Mouse (Mus musculus) bone marrow macrophage, adult 2 months (primary cell): ENCODE measurements around the gene Opalin. TPM values are rescaled to one million over a fixed set of nuclear protein-coding genes. Genes with fewer than 3 reads are reported as not detected.

Experiments used
- H3K27ac ChIP-seq: 2 replicates; pipeline ENCODE4 v1.5.1; 2012; ENCODE audit warnings: low read depth, low read length; ENCODE audit not compliant: insufficient read depth
- H3K4me1 ChIP-seq: 2 replicates; pipeline ENCODE4 v1.6.1; 2012; ENCODE audit warnings: low read length; ENCODE audit not compliant: control insufficient read depth, insufficient read depth
- H3K4me3 ChIP-seq: 2 replicates; pipeline ENCODE4 v1.5.1; 2012; ENCODE audit warnings: mild to moderate bottlenecking, low read length, moderate library complexity; ENCODE audit not compliant: insufficient read depth
- CTCF ChIP-seq: IDR thresholded peaks from 2 replicates; pipeline ENCODE4 v1.5.1; 2012; ENCODE audit warnings: low read depth, mild to moderate bottlenecking, low read length, moderate library complexity
- POLR2A ChIP-seq: IDR thresholded peaks from 2 replicates; pipeline ENCODE4 v1.6.1; 2012; ENCODE audit warnings: mild to moderate bottlenecking, low read depth, low read length, borderline replicate concordance
- polyA plus RNA-seq: library from polyadenylated mRNA; stranded (reverse); fragments of >200 nt; gene quantifications from 2 replicates; pipeline ENCODE4 v1.2.4, GENCODE M21; 2012; ENCODE audit not compliant: missing spikeins, insufficient read depth, insufficient read length

Opalin gene
- polyA plus RNA-seq: not detected in 2 replicates

GRCm38 (mm10) chr19:41076906-41077305, at the start of gene Opalin:
Gene Opalin (minus strand): TSS chr19:41077113.
- Histone ChIP-seq H3K27ac (no peak within 1 kb of the TSS), H3K4me3 (no peak within 1 kb of the TSS), H3K4me1 (no peaks in the 10 kb centered on the region)
- TF ChIP-seq CTCF (no peak), POLR2A (no peak)

GRCm38 (mm10) chr19:41123009-41123408, 46.1 kb upstream of the Opalin start:
- no peak overlapping the region for H3K4me3 ChIP-seq
- TF ChIP-seq CTCF (no peak), POLR2A (no peak)
- H3K27ac ChIP-seq: no peak overlapping the region
- H3K4me1 ChIP-seq: no peaks in the 10 kb centered on the region

- H3K4me3 ChIP-seq: no peak overlapping the region
- TF ChIP-seq POLR2A (no peak), CTCF (no peak)
- H3K27ac ChIP-seq: no peak overlapping the region
- H3K4me1 ChIP-seq: no peaks in the 10 kb centered on the region
Observed at GRCm38 (mm10) chr19:41119924-41120323, 43.0 kb upstream of the Opalin start.

- no peaks in the 10 kb centered on the region for H3K4me1 ChIP-seq
- TF ChIP-seq POLR2A (no peak), CTCF (no peak)
- no peak overlapping the region for H3K27ac ChIP-seq
- no peak overlapping the region for H3K4me3 ChIP-seq
Observed at GRCm38 (mm10) chr19:41118346-41118745, 41.4 kb upstream of the Opalin start.

GRCm38 (mm10) chr19:41117334-41117733, 40.4 kb upstream of the Opalin start:
- no peak overlapping the region for H3K4me3 ChIP-seq
- TF ChIP-seq CTCF (no peak), POLR2A (no peak)

GRCm38 (mm10) chr19:41114611-41115010, 37.7 kb upstream of the Opalin start:
- no peak for TF ChIP-seq CTCF
- TF ChIP-seq POLR2A: no peak
- Histone ChIP-seq H3K4me3 (no peak overlapping the region), H3K27ac (no peak overlapping the region), H3K4me1 (no peaks in the 10 kb centered on the region)

More at GRCm38 (mm10) chr19:41117334-41117733, 40.4 kb upstream of the Opalin start:
- no peak overlapping the region for H3K27ac ChIP-seq
- no peaks in the 10 kb centered on the region for H3K4me1 ChIP-seq

GRCm38 (mm10) chr19:41113911-41114531, 37.1 kb upstream of the Opalin start:
- no peak overlapping the region for H3K27ac ChIP-seq
- TF ChIP-seq POLR2A (no peak), CTCF (no peak)
- H3K4me3 ChIP-seq: no peak overlapping the region
- H3K4me1 ChIP-seq: no peaks in the 10 kb centered on the region

- no peaks in the 10 kb centered on the region for H3K4me1 ChIP-seq
- TF ChIP-seq POLR2A (no peak), CTCF (no peak)
- H3K27ac ChIP-seq: no peak overlapping the region
Observed at GRCm38 (mm10) chr19:41112609-41113008, 35.7 kb upstream of the Opalin start.

GRCm38 (mm10) chr19:41109991-41110390, 33.1 kb upstream of the Opalin start:
- no peak for TF ChIP-seq CTCF
- no peak for TF ChIP-seq POLR2A
- no peaks in the 10 kb centered on the region for H3K4me1 ChIP-seq
- H3K4me3 ChIP-seq: no peak overlapping the region
- no peak overlapping the region for H3K27ac ChIP-seq

More at GRCm38 (mm10) chr19:41112609-41113008, 35.7 kb upstream of the Opalin start:
- H3K4me3 ChIP-seq: no peak overlapping the region

- TF ChIP-seq CTCF (no peak), POLR2A (no peak)
- Histone ChIP-seq H3K4me1 (peaks cover 2% of the 10 kb centered on the region; the same call in 1 of the 2 replicates), H3K27ac (no peak overlapping the region), H3K4me3 (no peak overlapping the region)
Observed at GRCm38 (mm10) chr19:41109496-41109895, 32.6 kb upstream of the Opalin start.
